Comparison of ENCODE assay signal across 8 mouse cellular contexts in the genomic region with DNA sequence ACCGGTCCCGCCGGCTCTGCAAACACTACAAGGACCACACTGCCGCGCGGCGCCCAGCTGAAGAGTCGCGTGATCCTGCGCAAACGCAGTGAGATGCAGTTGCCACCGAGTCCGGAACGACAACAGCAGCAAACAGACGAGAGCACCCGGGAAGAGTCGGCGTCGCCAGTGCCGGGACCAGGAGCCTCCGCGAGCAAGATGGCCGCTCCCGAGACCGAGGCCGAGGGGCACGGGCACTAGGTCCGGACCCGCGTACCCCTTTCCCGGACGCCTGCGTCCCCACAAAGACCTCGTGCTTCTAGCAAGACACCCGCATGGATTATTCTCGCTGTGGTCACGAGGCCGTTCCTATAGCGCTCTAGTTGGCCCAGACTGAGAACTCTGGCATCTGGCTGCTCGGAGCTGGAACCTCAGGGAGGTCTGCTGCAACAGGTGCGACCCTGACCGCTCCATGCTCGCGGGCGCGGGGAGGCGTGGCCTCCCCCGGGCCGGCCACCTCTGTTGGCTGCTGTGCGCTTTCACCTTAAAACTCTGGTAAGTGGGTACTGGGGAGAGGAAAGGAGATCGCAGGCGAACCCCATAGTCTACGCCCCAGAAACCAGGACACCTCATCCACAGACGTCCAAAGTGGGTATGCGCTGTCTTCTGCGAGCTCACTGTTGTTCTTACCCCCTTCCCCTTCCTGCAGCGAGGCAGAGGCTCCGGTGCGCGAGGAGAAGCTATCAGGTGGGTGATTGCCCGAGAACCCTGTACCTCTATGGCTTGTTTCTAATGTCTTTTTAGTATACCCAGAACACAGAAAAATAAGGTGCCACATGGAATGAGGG. TPM values are rescaled to one million over a fixed set of nuclear protein-coding genes. Genes with fewer than 3 reads are reported as not detected.
DNase-seq lines count a peak whose midpoint lies in the region; ATAC-seq and TF ChIP-seq lines count a peak whose summit lies in the region.

A gene (plus strand): TSS at position 91 of the 827 bp plus-strand sequence.

- peak; percentile 98 for ATAC-seq in embryonic facial prominence, embryonic 14.5 days (ENCODE audit: low read depth)
- peak; percentile 97 for ATAC-seq in limb, embryonic 14.5 days (ENCODE audit: low FRiP score, low read depth)
- ATAC-seq in midbrain, postnatal 0 days (ENCODE audit: low FRiP score) = peak; percentile 97

- H3K36me3 ChIP-seq in embryonic facial prominence, embryonic 14.5 days (ENCODE audit: control insufficient read depth, insufficient read depth, low read length) = peaks cover 31% of the 10 kb centered on the region
- H3K36me3 ChIP-seq in heart, adult 2 months (ENCODE audit: control insufficient read depth, insufficient read depth, low read length) = no peaks in the 10 kb centered on the region
- peaks cover 23% of the 10 kb centered on the region for H3K36me3 ChIP-seq in limb, embryonic 14.5 days (ENCODE audit: control insufficient read depth, insufficient read depth, low read length)
- peaks cover 15% of the 10 kb centered on the region; the same call in 1 of the 2 replicates for H3K36me3 ChIP-seq in midbrain, postnatal 0 days (ENCODE audit: insufficient read depth, low read length)

- no peaks in the 10 kb centered on the region for H3K27me3 ChIP-seq in embryonic facial prominence, embryonic 14.5 days (replicated peaks; ENCODE audit: control insufficient read depth, insufficient read depth, low read length)
- H3K27me3 ChIP-seq in heart, adult 2 months (ENCODE audit: control insufficient read depth, insufficient read depth, low read length) = no peaks in the 10 kb centered on the region
- no peaks in the 10 kb centered on the region for H3K27me3 ChIP-seq in limb, embryonic 14.5 days (ENCODE audit: control insufficient read depth, insufficient read depth, low read length)
- no peaks in the 10 kb centered on the region for H3K27me3 ChIP-seq in midbrain, postnatal 0 days (ENCODE audit: insufficient read depth, low read length)

- no peaks in the 10 kb centered on the region for H3K79me2 ChIP-seq in heart, adult 2 months (replicated peaks; ENCODE audit: control insufficient read depth, insufficient read depth, low read length)

- intact Hi-C loops in heart, adult 2 months (cut with DNase I) = loop anchor here (2.0 kb wide), 1 partner anchor 23 kb away; a partner anchor contains a TSS

- TF ChIP-seq CTCF in heart, adult 2 months (IDR thresholded peaks at IDR 0.05) = 0 out of 2 replicates have a peak, but pooled peaks have one; percentile 16
- TF ChIP-seq CTCF in midbrain, postnatal 0 days (IDR thresholded peaks at IDR 0.05) = no peak; the same call in 1 of the 2 replicates

- DNase-seq in 3134 (ENCODE audit: extremely low read depth, insufficient read length, low spot score) = peak; percentile 93
- DNase-seq in adrenal gland, postnatal 36 days = peak; percentile 95 to 96
- DNase-seq in embryonic facial prominence, embryonic 14.5 days (ENCODE audit: low spot score) = peak; percentile 97
- DNase-seq in heart, adult 2 months = peak; percentile 90 to 95
- peak; percentile 97 for DNase-seq in kidney, adult 9 months
- DNase-seq in limb, embryonic 14.5 days (ENCODE audit: low spot score) = peak; percentile 94
- DNase-seq in midbrain, postnatal 0 days (ENCODE audit: low spot score) = peak; percentile 96
- DNase-seq in spleen, postnatal 14 days (ENCODE audit: low spot score in 2 of 2) = peak; percentile 72 to 78

- peak within 1 kb of the TSS; percentile 84 for H3K9ac ChIP-seq in embryonic facial prominence, embryonic 14.5 days (ENCODE audit: low read depth, low read length)
- peak within 1 kb of the TSS; percentile 82 for H3K9ac ChIP-seq in heart, adult 2 months (ENCODE audit: low read depth, low read length)
- peak within 1 kb of the TSS; percentile 83 for H3K9ac ChIP-seq in limb, embryonic 14.5 days (ENCODE audit: low read depth, low read length, severe bottlenecking)
- H3K9ac ChIP-seq in midbrain, postnatal 0 days (replicated peaks; ENCODE audit: low read length, poor library complexity, severe bottlenecking) = peak within 1 kb of the TSS; percentile 78

- no peaks in the 10 kb centered on the region for H3K9me3 ChIP-seq in embryonic facial prominence, embryonic 14.5 days (ENCODE audit: control insufficient read depth, low read length)
- H3K9me3 ChIP-seq in limb, embryonic 14.5 days (ENCODE audit: control insufficient read depth, low read length) = no peaks in the 10 kb centered on the region
- no peaks in the 10 kb centered on the region for H3K9me3 ChIP-seq in midbrain, postnatal 0 days (ENCODE audit: low read length)

- H3K27ac ChIP-seq in embryonic facial prominence, embryonic 14.5 days (replicated peaks; ENCODE audit: low read depth, low read length) = peak within 1 kb of the TSS; percentile 92
- H3K27ac ChIP-seq in heart, adult 2 months = peak within 1 kb of the TSS; percentile 90
- peak within 1 kb of the TSS; percentile 88 for H3K27ac ChIP-seq in limb, embryonic 14.5 days (replicated peaks; ENCODE audit: low read depth, low read length)
- H3K27ac ChIP-seq in midbrain, postnatal 0 days (ENCODE audit: low read depth, low read length) = peak within 1 kb of the TSS; percentile 86

- H3K4me3 ChIP-seq in embryonic facial prominence, embryonic 14.5 days (ENCODE audit: low read depth, low read length) = peak within 1 kb of the TSS; percentile 75
- H3K4me3 ChIP-seq in heart, adult 2 months = peak within 1 kb of the TSS; percentile 73
- H3K4me3 ChIP-seq in limb, embryonic 14.5 days (replicated peaks; ENCODE audit: low read length) = peak within 1 kb of the TSS; percentile 74
- H3K4me3 ChIP-seq in midbrain, postnatal 0 days (ENCODE audit: low read depth, low read length) = peak within 1 kb of the TSS; percentile 79

- TF ChIP-seq POLR2A in heart, adult 2 months (IDR thresholded peaks at IDR 0.05; ENCODE audit: insufficient read depth, low read depth, low read length) = peak; percentile 91
- peak; percentile 90; the same call in 1 of the 2 replicates for TF ChIP-seq POLR2A in limb, embryonic 14.5 days (IDR thresholded peaks at IDR 0.05; ENCODE audit: borderline replicate concordance, extremely low read depth, insufficient read depth, insufficient read length)

- no peaks in the 10 kb centered on the region for H3K4me1 ChIP-seq in embryonic facial prominence, embryonic 14.5 days (ENCODE audit: control insufficient read depth, insufficient read depth, low read length)
- peaks cover 1% of the 10 kb centered on the region; the same call in 1 of the 2 replicates for H3K4me1 ChIP-seq in heart, adult 2 months (ENCODE audit: control insufficient read depth, insufficient read depth, low read length)
- H3K4me1 ChIP-seq in limb, embryonic 14.5 days (ENCODE audit: control insufficient read depth, insufficient read depth, low read length) = peaks cover 4% of the 10 kb centered on the region; the same call in 1 of the 2 replicates
- H3K4me1 ChIP-seq in midbrain, postnatal 0 days (ENCODE audit: insufficient read depth, low read length) = no peaks in the 10 kb centered on the region

- 1% methylated on average over 52 of the region's 61 CpGs for WGBS in embryonic facial prominence, embryonic 14.5 days
- WGBS in heart, adult 2 months = under 1% methylated on average over 61 of the region's 61 CpGs
- WGBS in limb, embryonic 14.5 days = under 1% methylated on average over 60 of the region's 61 CpGs
- under 1% methylated on average over 61 of the region's 61 CpGs for WGBS in midbrain, postnatal 0 days

- peak; percentile 79 for TF ChIP-seq EP300 in heart, adult 2 months (IDR thresholded peaks at IDR 0.05; ENCODE audit: insufficient read depth, low read depth, low read length)

- H3K4me2 ChIP-seq in embryonic facial prominence, embryonic 14.5 days (ENCODE audit: low read depth, low read length) = peak within 1 kb of the TSS; percentile 83
- H3K4me2 ChIP-seq in limb, embryonic 14.5 days (replicated peaks; ENCODE audit: low read depth, low read length, severe bottlenecking) = peak within 1 kb of the TSS; percentile 80
- H3K4me2 ChIP-seq in midbrain, postnatal 0 days (ENCODE audit: low read depth, low read length, poor library complexity, severe bottlenecking) = peak within 1 kb of the TSS; percentile 83

RNA-seq across cellular contexts. Expression of the gene that starts here (rescaled TPM):
- 10 to 100 TPM; 63.2 to 70.8 TPM for total RNA-seq in adrenal gland, postnatal 36 days (2021)
- polyA plus RNA-seq in embryonic facial prominence, embryonic 14.5 days (2014; fragmentation: Nextera tagmentation; extraction: Ambion mirVana) = 112 and 114 TPM in 2 replicates
- total RNA-seq in heart, adult 2 months (2021) = 10 to 100 TPM; 49.3 to 56.6 TPM
- polyA plus RNA-seq in heart, adult 2 months (2012; rRNA removed) = 36.0 and 42.3 TPM in 2 replicates
- 74.2 and 78.2 TPM in 2 replicates for polyA plus RNA-seq in limb, embryonic 14.5 days (2012; rRNA removed)
- polyA plus RNA-seq in limb, embryonic 14.5 days (2014; fragmentation: Nextera tagmentation; extraction: Ambion mirVana) = 120 and 130 TPM in 2 replicates
- total RNA-seq in midbrain, postnatal 0 days (2014; rRNA removed) = 37.3 and 39.1 TPM in 2 replicates
- 115 and 123 TPM in 2 replicates for polyA plus RNA-seq in midbrain, postnatal 0 days (2015; fragmentation: Nextera tagmentation; extraction: Ambion mirVana)

Comparison
In these comparisons a context has a peak if more than half of its experiments do, and no peak if none do; other contexts are left out.
1. Peak in every context shown above with its lines: DNase-seq, ATAC-seq, H3K4me3 ChIP-seq and H3K27ac ChIP-seq.